Mouse (Mus musculus) ovary, postnatal 14 days (tissue): Measurements from ENCODE around the gene Fanci.
A peak's percentile ranks its signal among the peaks of the same experiment; 100 is the strongest.

Experiments used
- DNase-seq: peaks from one replicate; pipeline ENCODE4 v3.0.0; 2022; ENCODE audit warnings: low spot score

Gene Fanci

DNA sequence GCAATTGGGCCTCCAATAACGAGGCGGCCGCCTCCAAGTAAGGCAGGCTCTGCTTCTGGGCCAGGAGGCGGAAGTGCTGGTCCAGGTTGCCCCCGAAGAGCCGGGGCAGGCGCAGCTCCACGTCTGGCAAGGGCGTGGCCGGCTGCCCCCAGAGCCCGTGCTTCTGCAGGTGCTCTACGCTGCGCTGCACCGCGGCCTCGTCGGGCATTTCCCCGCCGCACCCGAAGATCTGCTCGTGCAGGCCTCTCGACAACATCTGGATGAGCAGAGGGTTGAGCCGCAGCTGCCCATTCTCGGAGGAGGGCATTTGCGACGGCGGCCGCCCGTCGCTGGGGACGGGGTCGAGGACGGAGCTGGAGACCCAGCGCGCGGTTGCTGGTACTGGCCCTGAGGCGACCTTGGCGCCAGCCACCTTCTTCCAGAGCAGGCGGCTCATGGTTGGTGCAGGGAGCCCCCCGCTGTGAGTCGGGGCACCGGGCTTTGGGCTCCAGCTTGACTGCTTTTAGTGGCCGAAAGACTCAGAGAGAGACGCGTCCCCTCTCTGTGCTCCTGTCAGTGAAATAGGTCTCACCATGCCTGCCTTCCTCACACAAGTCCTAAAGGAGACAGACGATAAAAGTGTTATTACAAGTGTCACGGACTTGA is 73.2 kb downstream of the Fanci start:
- DNase-seq: no peak

DNA sequence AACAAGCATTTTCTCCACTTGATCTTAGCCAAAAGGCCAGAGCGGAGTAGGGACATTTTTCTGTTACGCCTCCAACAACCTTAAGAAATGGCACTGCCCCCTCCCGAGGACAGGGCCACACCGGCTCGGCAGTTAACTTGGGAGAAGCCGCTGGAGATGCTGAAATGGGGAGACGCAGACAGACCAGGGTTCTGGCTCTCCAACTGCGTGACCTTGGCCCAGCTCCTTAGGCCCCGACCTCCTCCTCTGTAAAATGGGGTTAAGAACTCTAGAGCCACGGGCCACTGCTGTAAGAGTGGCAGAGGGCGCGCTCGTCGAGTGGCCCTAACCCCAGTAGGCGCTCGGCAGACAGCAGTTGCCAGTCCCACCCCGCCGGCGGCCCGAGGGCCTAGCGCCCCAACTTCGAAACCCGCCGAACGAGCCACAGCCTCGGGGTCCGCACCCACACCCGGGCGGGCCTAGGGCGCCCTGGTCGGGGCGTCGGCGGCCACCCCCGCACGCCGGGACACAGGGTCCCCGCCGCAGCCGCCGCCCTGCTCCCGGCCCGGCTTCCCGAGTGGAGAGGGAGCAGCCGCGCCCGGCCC is 73.8 kb downstream of the Fanci start:
- peak; percentile 9 for DNase-seq

- DNase-seq: peak; percentile 99
Observed at GRCm38 (mm10) chr7:79466053-79466901, 74.5 kb downstream of the Fanci start, which contains the start of gene Polg. TSS of gene Polg (minus strand) at chr7:79466362.

GRCm38 (mm10) chr7:79467951-79468350 is 76.2 kb downstream of the Fanci start:
- DNase-seq: no peak

GRCm38 (mm10) chr7:79468994-79469393 is 77.3 kb downstream of the Fanci start:
- no peak for DNase-seq

DNA sequence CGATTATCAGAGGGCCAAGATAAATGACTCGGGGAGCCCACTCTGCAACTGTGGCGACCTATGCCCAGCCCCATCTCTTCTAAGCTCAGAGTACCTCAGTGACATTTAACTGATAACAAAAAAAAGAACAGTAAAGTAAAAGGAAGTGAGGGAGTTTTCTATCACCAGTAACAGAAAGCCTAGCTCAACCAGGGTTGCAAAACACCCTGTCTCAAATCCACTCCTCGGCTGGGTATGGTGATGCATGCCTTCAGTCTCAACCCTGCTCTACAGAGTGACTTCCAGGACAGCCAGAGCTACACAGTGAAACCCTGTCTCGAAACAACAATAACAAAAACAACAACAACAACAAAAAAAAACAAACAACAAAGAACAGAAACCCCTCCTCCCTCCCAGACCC is 78.0 kb downstream of the Fanci start:
- DNase-seq: no peak

GRCm38 (mm10) chr7:79470718-79471117 is 79.0 kb downstream of the Fanci start:
- no peak for DNase-seq

DNA sequence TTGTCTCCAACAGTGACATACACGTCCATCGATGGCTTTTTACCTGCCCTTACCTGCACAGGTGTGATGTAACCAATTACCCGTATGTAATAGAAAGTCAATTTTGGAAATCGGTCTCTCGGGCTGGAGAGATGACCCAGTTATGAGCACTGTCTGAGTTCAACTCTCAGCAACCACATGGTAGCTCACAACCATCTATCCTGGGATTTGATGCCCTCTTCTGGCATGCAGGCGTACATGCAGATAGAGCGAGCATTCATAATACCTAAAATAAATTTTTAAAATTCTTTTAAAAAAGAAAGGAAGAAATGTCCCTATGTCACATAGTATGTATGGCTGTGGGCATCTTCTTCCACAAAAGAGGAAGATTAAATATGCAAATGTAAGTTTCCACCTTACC is 79.7 kb downstream of the Fanci start:
- DNase-seq: no peak

DNA sequence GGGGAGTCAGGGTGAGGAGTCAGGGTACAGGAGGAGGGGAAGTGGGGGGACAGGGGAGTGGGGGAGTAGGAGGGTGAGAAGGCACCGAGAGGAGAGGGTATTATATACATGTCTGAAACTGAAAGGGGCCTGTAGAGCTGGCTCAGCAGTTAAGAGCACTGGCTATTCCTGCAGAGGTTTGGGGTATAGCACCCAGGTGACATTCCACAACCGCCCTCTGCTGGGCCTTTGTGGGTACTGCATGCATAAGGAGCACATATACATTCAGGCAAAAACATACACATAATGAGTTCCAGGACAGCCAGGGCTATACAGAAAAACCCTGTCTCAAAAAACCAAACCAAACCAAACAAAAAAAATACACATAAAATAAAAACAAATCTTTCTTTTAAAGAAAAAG is 81.1 kb downstream of the Fanci start:
- no peak for DNase-seq

GRCm38 (mm10) chr7:79473496-79474194 is 81.9 kb downstream of the Fanci start:
- no peak for DNase-seq

- DNase-seq: no peak
Observed at GRCm38 (mm10) chr7:79474831-79475399, 83.2 kb downstream of the Fanci start.

- DNase-seq: no peak
Observed at GRCm38 (mm10) chr7:79486528-79486927, 94.8 kb downstream of the Fanci start.

DNA sequence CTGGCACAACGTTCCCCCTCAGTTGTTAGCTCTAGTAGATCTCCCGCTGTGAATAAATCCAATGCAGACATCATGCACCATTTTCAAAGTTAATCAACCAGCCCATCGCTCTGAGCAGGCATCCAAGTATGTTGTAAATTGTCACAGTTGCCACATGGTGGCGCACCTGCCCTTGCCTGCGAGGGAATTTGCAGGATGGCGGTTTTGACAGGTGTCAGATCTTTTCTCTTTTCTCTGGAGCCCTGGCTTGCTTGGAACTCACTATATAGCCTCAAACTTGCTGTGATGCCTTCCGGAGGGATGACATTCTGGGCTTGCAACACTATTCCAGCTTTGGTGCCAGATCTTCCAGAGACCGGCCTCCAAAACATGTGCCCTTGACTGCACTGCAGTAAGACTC is 102.2 kb downstream of the Fanci start:
- no peak for DNase-seq

DNA sequence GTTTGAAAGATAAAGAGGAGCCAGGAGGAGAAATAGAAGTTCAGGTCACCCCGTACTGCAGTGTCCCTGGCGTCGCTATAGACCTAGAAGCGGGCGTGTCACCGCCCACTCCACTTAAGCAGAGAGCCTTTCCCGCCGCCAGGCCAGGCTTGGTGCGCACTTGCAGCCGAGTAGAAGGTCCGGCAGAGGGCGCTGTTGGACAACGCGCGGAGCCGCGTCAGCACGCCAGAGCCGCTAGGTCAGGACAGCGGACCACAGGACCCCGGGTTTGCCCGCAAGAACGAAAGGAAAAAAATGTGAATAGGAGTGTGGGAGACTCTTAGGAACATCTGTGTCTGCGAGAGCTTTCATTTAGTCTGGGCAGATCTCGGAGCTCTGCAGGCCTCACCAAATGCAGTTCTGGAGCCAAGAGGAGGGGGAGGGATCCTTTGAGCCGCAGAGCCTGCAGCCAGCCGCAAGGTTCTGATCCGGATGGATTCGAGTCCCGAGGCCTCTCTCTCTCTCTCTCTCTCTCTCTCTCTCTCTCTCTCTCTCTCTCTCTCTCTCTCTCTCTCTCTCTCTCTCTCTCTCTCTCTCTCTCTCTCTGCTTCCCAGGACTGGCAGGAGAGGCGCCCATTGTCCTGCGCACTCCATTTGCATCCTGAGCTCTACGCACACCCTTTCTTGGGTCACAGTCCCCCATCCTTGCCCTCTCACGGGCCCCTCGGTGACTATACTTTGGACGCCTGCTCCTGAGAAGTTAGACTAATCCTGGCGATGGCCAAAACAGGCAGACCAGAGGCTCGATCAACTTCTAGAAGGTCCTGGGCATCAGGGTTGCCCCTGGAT is 104.5 kb downstream of the Fanci start:
- DNase-seq: peak; percentile 88

GRCm38 (mm10) chr7:79496816-79497328 is 105.1 kb downstream of the Fanci start:
- DNase-seq: no peak

DNA sequence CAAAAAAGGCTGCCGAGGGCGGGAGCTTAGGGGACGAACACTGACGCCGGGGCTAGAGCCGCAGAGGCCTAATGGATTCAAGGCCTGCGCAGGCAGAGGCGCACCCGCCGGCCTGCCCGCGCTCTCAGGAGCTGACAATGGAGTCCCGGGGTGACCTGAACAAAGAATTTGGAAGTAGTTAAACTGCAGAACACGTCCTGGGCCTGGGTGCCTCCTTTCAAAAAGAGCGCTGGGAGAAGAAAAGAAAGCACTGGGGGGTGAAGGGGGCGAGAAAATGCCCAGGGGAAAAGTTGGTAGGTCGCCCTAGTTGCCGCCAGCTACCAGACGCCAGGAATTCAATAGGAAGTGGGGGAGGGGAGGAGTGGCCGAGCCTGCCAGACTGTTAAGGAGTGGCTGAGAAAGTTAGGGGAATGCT is 106.0 kb downstream of the Fanci start:
- DNase-seq: no peak

DNA sequence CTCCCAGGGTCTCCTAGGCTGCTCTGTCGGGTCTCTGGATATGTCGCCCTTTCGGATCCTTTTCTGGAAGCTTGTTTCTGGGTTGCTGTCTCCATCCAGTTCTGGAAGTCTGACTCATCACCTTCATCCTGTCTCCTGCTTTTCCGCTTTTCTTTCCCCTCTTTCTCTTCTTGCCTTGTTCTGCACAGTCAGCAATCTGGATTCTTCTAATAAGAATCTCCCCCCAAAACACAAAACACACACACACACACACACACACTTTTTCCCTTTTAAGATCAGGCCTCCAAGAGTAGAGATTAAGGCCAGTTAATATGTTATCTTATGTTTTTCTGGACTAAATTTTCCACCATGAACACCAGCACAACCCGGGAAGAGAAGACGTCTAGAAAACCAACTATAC is 106.6 kb downstream of the Fanci start:
- DNase-seq: no peak

GRCm38 (mm10) chr7:79498965-79499595 is 107.4 kb downstream of the Fanci start:
- peak; percentile 51 for DNase-seq
